Mouse (Mus musculus) cerebellum, adult 2 months (tissue): ENCODE measurements at regions not wholly inside any gene's neighbourhood (a gene's known extent, or its start where the extent isn't known, plus 50 kb on each side); places are given as distances from the start of the nearest gene placed in this dataset.

ENCODE experiments used
- DNase-seq, 2 experiments: peaks; one replicate each; pipeline ENCODE4 v3.0.0; 2021
- H3K27ac ChIP-seq: fragments of 200-500 bp; 2 replicates; pipeline ENCODE4 v1.5.1; 2012; ENCODE audit warnings: low read length, control low read depth, inconsistent platforms; ENCODE audit not compliant: insufficient read depth
- H3K27me3 ChIP-seq: fragments of 200-500 bp; 2 replicates; pipeline ENCODE4 v1.6.1; 2012; ENCODE audit warnings: inconsistent platforms, mild to moderate bottlenecking, low read length, moderate library complexity; ENCODE audit not compliant: control insufficient read depth, insufficient read depth
- H3K4me1 ChIP-seq: fragments of 200-500 bp; 2 replicates; pipeline ENCODE4 v1.6.1; 2011; ENCODE audit warnings: low read length; ENCODE audit not compliant: control insufficient read depth, insufficient read depth
- H3K4me3 ChIP-seq: fragments of 200-500 bp; replicated peaks from 2 replicates; pipeline ENCODE3; 2011; ENCODE audit warnings: mild to moderate bottlenecking, low read depth, low read length, control low read depth; ENCODE audit not compliant: insufficient read depth
- CTCF ChIP-seq: fragments of 200-500 bp; IDR thresholded peaks from 2 replicates; pipeline ENCODE4 v1.5.1; 2011; ENCODE audit warnings: low read depth, mild to moderate bottlenecking, control low read depth, low read length, moderate library complexity, borderline replicate concordance; ENCODE audit not compliant: insufficient read depth
- POLR2A ChIP-seq: fragments of 200-500 bp; IDR thresholded peaks from 2 replicates; pipeline ENCODE4 v1.6.1; 2011; ENCODE audit warnings: low read length, control low read depth, borderline replicate concordance; ENCODE audit not compliant: insufficient read depth
- whole genome bisulfite sequencing: fragments of 180-500 bp; shearing (Covaris S2); methylation state at CpG from one replicate; pipeline ENCODE4 v1.1.7; 2018; 5-methylcytosine and 5-hydroxymethylcytosine counted together

- Histone ChIP-seq H3K4me1 (no peaks in the 10 kb centered on the region), H3K27me3 (no peaks in the 10 kb centered on the region), H3K27ac (no peak overlapping the region), H3K4me3 (no peak overlapping the region)
- no peak for TF ChIP-seq POLR2A
- TF ChIP-seq CTCF, result no peak
- no peak for DNase-seq
- WGBS, result 86% methylated on average over 9 of the region's 9 CpGs
These were observed 57.4 kb downstream of the Gm21962 start for GRCm38 (mm10) chr3:137728689-137729088.

GRCm38 (mm10) chr3:137729421-137729820 lies 58.1 kb downstream of the Gm21962 start:
- DNase-seq, result no peak
- no peak overlapping the region for H3K27ac ChIP-seq

GRCm38 (mm10) chr3:137737222-137737800 lies 66.0 kb downstream of the Gm21962 start:
- Histone ChIP-seq H3K4me3 (no peak overlapping the region), H3K27ac (no peak overlapping the region), H3K4me1 (no peaks in the 10 kb centered on the region), H3K27me3 (no peaks in the 10 kb centered on the region)
- WGBS, result 30% methylated on average over 12 of the region's 12 CpGs
- TF ChIP-seq POLR2A (no peak), CTCF (no peak)
- DNase-seq, result no peak

More at GRCm38 (mm10) chr3:137729421-137729820, 58.1 kb downstream of the Gm21962 start:
- WGBS, result 73% methylated on average over 7 of the region's 7 CpGs
- Histone ChIP-seq H3K4me3 (no peak overlapping the region), H3K27me3 (no peaks in the 10 kb centered on the region), H3K4me1 (no peaks in the 10 kb centered on the region)
- TF ChIP-seq POLR2A (no peak), CTCF (no peak)

GRCm38 (mm10) chr3:137741528-137741927 lies 70.2 kb downstream of the Gm21962 start:
- H3K27ac ChIP-seq, result no peak overlapping the region
- TF ChIP-seq CTCF (no peak), POLR2A (no peak)
- no peak overlapping the region for H3K4me3 ChIP-seq
- H3K4me1 ChIP-seq, result no peaks in the 10 kb centered on the region
- no peak for DNase-seq
- 78% methylated on average over 9 of the region's 9 CpGs for WGBS
- H3K27me3 ChIP-seq, result no peaks in the 10 kb centered on the region

- Histone ChIP-seq H3K4me1 (no peaks in the 10 kb centered on the region), H3K27ac (no peak overlapping the region), H3K4me3 (no peak overlapping the region), H3K27me3 (no peaks in the 10 kb centered on the region)
- TF ChIP-seq CTCF (no peak), POLR2A (no peak)
- no peak for DNase-seq
- 80% methylated on average over 4 of the region's 4 CpGs for WGBS
These were observed 70.8 kb downstream of the Gm21962 start for GRCm38 (mm10) chr3:137742119-137742518.

GRCm38 (mm10) chr3:137751732-137752260 lies 80.5 kb downstream of the Gm21962 start:
- DNase-seq, result no peak
- no peaks in the 10 kb centered on the region for H3K27me3 ChIP-seq
- 96% methylated on average over 9 of the region's 9 CpGs for WGBS

GRCm38 (mm10) chr3:137752447-137753256 lies 81.3 kb downstream of the Gm21962 start:
- Histone ChIP-seq H3K4me3 (peak overlapping the region; percentile 52), H3K27me3 (no peaks in the 10 kb centered on the region), H3K27ac (no peak overlapping the region), H3K4me1 (no peaks in the 10 kb centered on the region)
- WGBS, result 19% methylated on average over 25 of the region's 25 CpGs
- TF ChIP-seq POLR2A (no peak), CTCF (peak; percentile 88)
- peak; percentile 77 to 83 for DNase-seq

More at GRCm38 (mm10) chr3:137751732-137752260, 80.5 kb downstream of the Gm21962 start:
- Histone ChIP-seq H3K4me3 (no peak overlapping the region), H3K27ac (no peak overlapping the region), H3K4me1 (no peaks in the 10 kb centered on the region)
- TF ChIP-seq POLR2A (no peak), CTCF (no peak)

GRCm38 (mm10) chr3:137753257-137753654 lies 81.9 kb downstream of the Gm21962 start:
- H3K4me1 ChIP-seq, result no peaks in the 10 kb centered on the region
- WGBS, result 60% methylated on average over 7 of the region's 7 CpGs
- no peak overlapping the region for H3K4me3 ChIP-seq
- no peak overlapping the region for H3K27ac ChIP-seq
- no peaks in the 10 kb centered on the region for H3K27me3 ChIP-seq
- TF ChIP-seq CTCF, result no peak
- DNase-seq, result no peak
